Mouse (Mus musculus) kidney, adult 2 months (tissue): ENCODE measurements around the gene Ndufs7.

Experiments
- CTCF ChIP-seq: fragments of 200-500 bp; conservative IDR thresholded peaks from 2 replicates; pipeline ENCODE4 v1.5.1; 2011; ENCODE audit warnings: low read depth, mild to moderate bottlenecking, control low read depth, low read length, moderate library complexity, mixed read lengths; ENCODE audit not compliant: insufficient read depth, insufficient read length
- POLR2A ChIP-seq: fragments of 200-500 bp; IDR thresholded peaks from one replicate; pipeline ENCODE4 v1.6.1; 2011; ENCODE audit warnings: low read depth, low read length, control low read depth

GRCm38 (mm10) chr10:80242607-80243006, 6.3 kb upstream of the Ndufs7 start:
- TF ChIP-seq POLR2A, result no peak
- TF ChIP-seq CTCF, result no peak
